Mouse (Mus musculus): ENCODE results near the gene Pmp22.

DNA sequence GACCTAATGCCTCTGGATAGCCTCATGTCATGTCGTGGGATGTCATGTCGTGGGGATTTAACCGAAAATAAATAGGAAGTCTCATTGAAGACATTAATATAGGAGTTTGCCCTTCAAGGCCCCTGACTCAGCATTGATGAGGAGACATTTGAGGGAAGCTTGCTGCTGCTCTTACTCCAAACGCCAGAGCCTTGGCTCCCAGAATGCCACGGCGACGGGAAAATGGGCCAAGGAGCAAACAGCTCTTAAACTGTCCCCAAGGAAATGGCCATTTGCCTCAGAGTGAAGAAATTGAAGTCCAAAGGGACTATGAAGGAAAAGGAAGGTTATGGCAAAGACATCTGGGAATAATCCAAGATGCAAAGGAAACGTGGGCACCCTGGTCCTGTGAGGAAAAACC lies 34.8 kb downstream of the Pmp22 start:
- no peak for TF ChIP-seq TAL1 (IDR thresholded peaks at IDR 0.05; ENCODE audit: low read length)
- no peak for TF ChIP-seq GATA1 (IDR thresholded peaks at IDR 0.05; ENCODE audit: low read length)
